Mouse (Mus musculus) neural tube, embryonic 11.5 days (tissue): ENCODE measurements around the gene Dhrs7. TPM values are rescaled to one million over a fixed set of nuclear protein-coding genes. Genes with fewer than 3 reads are reported as not detected.

Source experiments
- ATAC-seq: fragments of 200-750 bp; cut with Nextera tagmentation; 2 replicates; pipeline ENCODE4 v1.8.0; 2017; ENCODE audit warnings: moderate number of reproducible peaks, mild to moderate bottlenecking, moderate TSS enrichment, moderate library complexity; ENCODE audit not compliant: insufficient read depth, low FRiP score, low TSS enrichment
- DNase-seq: peaks from one replicate; pipeline ENCODE4 v3.0.0-alpha.2; 2015; ENCODE audit warnings: low spot score
- H3K27ac ChIP-seq: fragments of 300-500 bp; sonication (generic); 2 replicates; pipeline ENCODE4 v1.5.1; 2014; ENCODE audit warnings: low read depth, mild to moderate bottlenecking, low read length
- H3K27me3 ChIP-seq: fragments of 300-500 bp; sonication (generic); 2 replicates; pipeline ENCODE4 v1.6.1; 2014; ENCODE audit warnings: mild to moderate bottlenecking, low read length, mixed read lengths; ENCODE audit not compliant: control insufficient read depth, insufficient read depth
- H3K36me3 ChIP-seq: fragments of 300-500 bp; sonication (generic); 2 replicates; pipeline ENCODE4 v1.6.1; 2014; ENCODE audit warnings: mild to moderate bottlenecking, low read length, moderate library complexity, mixed read lengths; ENCODE audit not compliant: control insufficient read depth, insufficient read depth
- H3K4me1 ChIP-seq: fragments of 300-500 bp; sonication (generic); 2 replicates; pipeline ENCODE4 v1.6.1; 2014; ENCODE audit warnings: low read length, mixed read lengths; ENCODE audit not compliant: control insufficient read depth, insufficient read depth
- H3K4me2 ChIP-seq: fragments of 300-500 bp; sonication (generic); 2 replicates; pipeline ENCODE4 v1.6.1; 2014; ENCODE audit warnings: low read depth, mild to moderate bottlenecking, moderate library complexity
- H3K4me3 ChIP-seq: fragments of 300-500 bp; sonication (generic); 2 replicates; pipeline ENCODE4 v1.5.1; 2014; ENCODE audit warnings: low read depth, low read length
- H3K9ac ChIP-seq: fragments of 300-500 bp; sonication (generic); 2 replicates; pipeline ENCODE4 v1.6.1; 2014; ENCODE audit warnings: mild to moderate bottlenecking, low read length
- H3K9me3 ChIP-seq: fragments of 300-500 bp; sonication (generic); 2 replicates; pipeline ENCODE4 v1.6.1; 2016; ENCODE audit warnings: low read length; ENCODE audit not compliant: control insufficient read depth
- WGBS: fragments of 180-500 bp; shearing (Covaris S2); extraction: QIAGEN DNeasy Blood & Tissue Kit; methylation state at CpG from one replicate; pipeline ENCODE4 v1.1.7; 2014; 5-methylcytosine and 5-hydroxymethylcytosine counted together
- polyA plus RNA-seq: library from polyadenylated mRNA; unstranded; fragments of >200 nt; fragmentation: Nextera tagmentation; extraction: Ambion mirVana; gene quantifications from 2 replicates; pipeline ENCODE4 v1.2.1, GENCODE M21; 2014

Dhrs7 gene
- polyA plus RNA-seq, 1 experiment from 2014 or later, result 7.7 TPM

DNA sequence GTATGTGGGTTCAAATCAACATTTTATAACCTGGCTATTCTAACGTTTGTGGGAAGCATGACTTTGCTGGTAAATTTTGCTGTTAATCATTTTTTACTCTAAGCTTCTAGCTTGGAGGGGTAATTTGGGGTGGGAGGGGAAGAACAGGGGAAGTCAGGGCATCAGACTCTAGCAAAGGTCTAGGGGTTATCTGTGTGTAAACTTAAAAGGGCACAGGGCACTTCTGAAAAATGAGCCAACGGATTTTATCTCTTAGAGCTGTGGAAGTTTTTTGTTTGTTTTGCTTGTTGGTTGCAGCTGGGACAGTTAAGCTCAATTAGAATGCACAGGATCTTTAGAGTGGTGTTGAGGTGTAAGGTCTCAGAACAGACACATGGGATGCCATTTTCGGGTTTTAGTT is 26.7 kb downstream of the Dhrs7 start:
- H3K9ac ChIP-seq, result no peak overlapping the region
- 85% methylated on average over 3 of the region's 3 CpGs for WGBS
- no peaks in the 10 kb centered on the region for H3K4me1 ChIP-seq
- no peak overlapping the region for H3K4me2 ChIP-seq
- DNase-seq (no peak), ATAC-seq (no peak)
- H3K27ac ChIP-seq, result no peak overlapping the region
- no peak overlapping the region for H3K4me3 ChIP-seq
- H3K9me3 ChIP-seq, result no peaks in the 10 kb centered on the region
- H3K36me3 ChIP-seq, result no peaks in the 10 kb centered on the region
- H3K27me3 ChIP-seq, result no peaks in the 10 kb centered on the region

- Histone ChIP-seq H3K36me3 (no peaks in the 10 kb centered on the region), H3K4me2 (no peak overlapping the region)
- WGBS, result 94% methylated on average over 7 of the region's 7 CpGs
These were observed 36.0 kb downstream of the Dhrs7 start for GRCm38 (mm10) chr12:72628751-72629150.

DNA sequence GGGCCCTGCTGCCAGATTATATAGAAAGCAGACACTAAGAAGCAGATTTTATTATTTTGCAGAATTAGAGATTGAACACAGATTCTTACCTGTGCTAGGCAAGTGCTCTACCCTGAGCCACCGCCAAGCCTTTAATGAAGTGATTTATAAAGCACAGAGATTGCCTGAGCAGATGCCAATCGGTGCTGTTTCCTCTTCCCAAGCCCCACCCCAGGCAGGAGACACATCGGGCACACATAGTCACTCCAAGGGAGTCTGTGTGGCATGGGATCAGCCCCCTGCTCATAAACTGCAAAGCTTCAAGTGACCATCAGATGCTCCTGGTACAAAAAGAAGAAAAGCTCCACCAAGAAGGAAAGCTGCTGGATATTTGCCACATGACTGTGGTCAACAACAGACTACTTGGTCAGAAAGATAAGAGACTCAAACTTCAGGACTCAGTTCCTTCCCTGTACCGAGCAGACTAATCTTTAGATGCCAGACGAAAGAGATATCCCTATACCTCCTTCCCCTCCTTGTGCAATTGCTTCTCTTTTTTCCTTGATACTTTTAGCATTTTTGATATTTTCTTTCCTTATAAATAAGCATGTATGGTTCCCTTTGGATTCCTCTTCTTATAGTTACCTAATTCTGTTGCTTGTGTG is 41.7 kb downstream of the Dhrs7 start:
- ATAC-seq (no peak), DNase-seq (no peak)
- H3K9me3 ChIP-seq, result no peaks in the 10 kb centered on the region
- no peak overlapping the region for H3K4me2 ChIP-seq
- no peaks in the 10 kb centered on the region for H3K4me1 ChIP-seq
- no peak overlapping the region for H3K27ac ChIP-seq
- no peaks in the 10 kb centered on the region for H3K36me3 ChIP-seq
- H3K27me3 ChIP-seq, result no peaks in the 10 kb centered on the region
- 86% methylated on average over 5 of the region's 5 CpGs for WGBS
- H3K9ac ChIP-seq, result no peak overlapping the region
- H3K4me3 ChIP-seq, result no peak overlapping the region

More at GRCm38 (mm10) chr12:72628751-72629150, 36.0 kb downstream of the Dhrs7 start:
- Histone ChIP-seq H3K4me3 (no peak overlapping the region), H3K4me1 (no peaks in the 10 kb centered on the region), H3K9ac (no peak overlapping the region), H3K27me3 (no peaks in the 10 kb centered on the region), H3K9me3 (no peaks in the 10 kb centered on the region), H3K27ac (no peak overlapping the region)
- DNase-seq, result no peak
- ATAC-seq, result no peak

DNA sequence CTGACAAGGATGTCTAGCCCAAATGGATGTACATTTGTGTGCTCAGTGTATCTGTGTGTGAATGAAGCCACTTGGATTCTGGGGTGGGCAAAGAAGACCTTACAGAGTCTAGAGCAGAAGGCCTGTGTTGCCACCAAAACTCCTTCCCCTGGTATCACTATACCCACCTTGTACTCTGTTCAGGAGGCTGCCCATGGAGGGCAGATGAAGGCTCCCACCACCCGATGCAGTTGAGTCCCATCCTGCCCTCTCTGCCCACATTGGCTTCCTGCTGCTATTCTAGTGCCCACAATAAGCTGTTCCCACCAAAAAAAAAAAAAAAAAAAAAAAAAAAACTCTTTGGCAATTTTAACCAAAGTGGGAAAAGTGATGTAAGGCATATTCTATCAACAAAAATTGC is 43.3 kb downstream of the Dhrs7 start:
- no peak overlapping the region for H3K9ac ChIP-seq
- no peak overlapping the region for H3K4me3 ChIP-seq
- no peak for ATAC-seq
- no peaks in the 10 kb centered on the region for H3K36me3 ChIP-seq
- no peak for DNase-seq
- H3K27ac ChIP-seq, result no peak overlapping the region
- no peak overlapping the region for H3K4me2 ChIP-seq
- H3K4me1 ChIP-seq, result no peaks in the 10 kb centered on the region
- H3K27me3 ChIP-seq, result no peaks in the 10 kb centered on the region
- 92% methylated on average over 1 of the region's 1 CpGs for WGBS
- no peaks in the 10 kb centered on the region for H3K9me3 ChIP-seq

DNA sequence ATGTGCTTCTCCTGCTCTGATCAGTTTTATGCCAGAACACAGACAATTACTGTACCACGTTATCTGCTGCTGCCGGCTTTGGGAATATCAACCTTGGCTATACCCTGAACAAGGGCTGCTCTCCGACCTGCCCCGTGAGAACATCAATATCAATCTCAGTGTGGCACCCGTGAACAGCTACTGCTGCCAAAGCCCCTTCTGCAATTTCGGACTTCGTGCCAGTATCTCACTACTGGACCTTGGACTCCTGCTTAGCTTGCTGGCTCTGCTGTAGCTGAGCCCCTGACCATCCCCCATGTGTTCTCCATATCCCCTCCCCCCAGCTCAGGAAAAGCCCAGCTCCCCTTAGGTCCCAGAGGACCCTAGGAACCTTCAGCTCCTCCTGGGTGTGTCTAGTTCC is 43.9 kb downstream of the Dhrs7 start:
- no peaks in the 10 kb centered on the region for H3K36me3 ChIP-seq
- ATAC-seq (no peak), DNase-seq (no peak)
- H3K27me3 ChIP-seq, result no peaks in the 10 kb centered on the region
- H3K9ac ChIP-seq, result no peak overlapping the region
- H3K4me1 ChIP-seq, result no peaks in the 10 kb centered on the region
- no peak overlapping the region for H3K4me2 ChIP-seq
- H3K4me3 ChIP-seq, result no peak overlapping the region
- H3K9me3 ChIP-seq, result no peaks in the 10 kb centered on the region
- H3K27ac ChIP-seq, result no peak overlapping the region
- 92% methylated on average over 7 of the region's 7 CpGs for WGBS

DNA sequence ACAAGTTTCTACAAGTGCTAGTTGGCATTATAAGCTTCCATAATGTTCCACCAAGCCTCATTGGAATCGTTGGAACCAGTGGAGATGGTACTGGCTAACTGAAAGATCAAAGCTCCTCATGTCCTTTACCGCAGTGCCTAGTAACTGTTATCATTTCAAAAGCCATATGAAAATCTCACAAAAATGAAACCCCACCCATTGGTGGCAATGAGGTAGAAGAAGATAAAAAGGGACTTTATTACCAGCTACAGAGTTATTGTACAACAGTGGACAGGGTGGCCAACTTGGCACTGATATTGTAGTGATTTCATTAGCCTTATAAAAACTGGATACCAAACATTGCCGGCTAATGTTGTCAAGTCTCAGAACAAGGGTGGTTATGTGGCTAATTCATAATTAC is 52.7 kb downstream of the Dhrs7 start:
- ATAC-seq (no peak), DNase-seq (no peak)
- no peak overlapping the region for H3K9ac ChIP-seq
- H3K4me3 ChIP-seq, result no peak overlapping the region
- H3K9me3 ChIP-seq, result no peaks in the 10 kb centered on the region
- 92% methylated on average over 3 of the region's 3 CpGs for WGBS
- H3K4me1 ChIP-seq, result no peaks in the 10 kb centered on the region
- H3K36me3 ChIP-seq, result no peaks in the 10 kb centered on the region
- H3K4me2 ChIP-seq, result no peak overlapping the region
- no peaks in the 10 kb centered on the region for H3K27me3 ChIP-seq
- no peak overlapping the region for H3K27ac ChIP-seq

Other genes starting within 250 kb of the Dhrs7 start
- gene Lrrc9, start 223.0 kb downstream of the Dhrs7 start, polyA plus RNA-seq, result 2.7 TPM in 2 replicates
- gene Pcnx4, start 128.5 kb downstream of the Dhrs7 start, polyA plus RNA-seq, result 16.5 and 18.1 TPM in 2 replicates
- not detected in 2 replicates for gene Gm4756, start 15.2 kb downstream of the Dhrs7 start, polyA plus RNA-seq
- 71.3 and 73.6 TPM in 2 replicates for gene Ppm1a, start 92.5 kb upstream of the Dhrs7 start, polyA plus RNA-seq